Mouse (Mus musculus): Measurements from ENCODE around the gene Orai3.
"Not testable (repeated sequence)": the region's sequence is repeated elsewhere in the genome, so short reads cannot be mapped to it uniquely, and the experiment has no call there.

DNA sequence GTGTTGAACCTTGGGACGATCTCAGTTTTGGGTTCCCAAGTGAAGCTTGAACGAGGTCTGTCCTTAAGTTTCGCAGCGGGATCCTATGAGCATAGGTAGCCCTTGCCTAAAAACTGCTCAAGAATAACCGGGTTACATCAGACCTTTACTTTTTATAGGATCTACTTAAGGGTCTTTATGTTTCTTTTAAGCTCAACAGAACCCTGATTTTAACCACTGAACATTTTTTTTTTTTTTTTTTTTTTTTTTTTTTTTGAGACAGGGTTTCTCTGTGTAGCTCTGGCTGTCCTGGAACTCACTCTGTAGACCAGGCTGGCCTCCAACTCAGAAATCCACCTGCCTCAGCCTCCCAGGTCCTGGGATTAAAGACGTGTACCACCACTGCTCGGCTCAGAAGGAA lies 6.2 kb downstream of the Orai3 start:
- TF ChIP-seq CTCF (IDR thresholded peaks at IDR 0.05); POLR2A (IDR thresholded peaks at IDR 0.05; ENCODE audit: insufficient read depth, low read depth, low read length): not testable (repeated sequence)

Measured in heart, adult 2 months (tissue).